Mouse (Mus musculus): ENCODE measurements at regions not wholly inside any gene's neighbourhood (a gene's known extent, or its start where the extent isn't known, plus 50 kb on each side); places are given as distances from the start of the nearest gene placed in this dataset.

GRCm38 (mm10) chr2:172690196-172690595, 140.8 kb downstream of the Tfap2c start:
- TF ChIP-seq CTCF (IDR thresholded peaks at IDR 0.05; ENCODE audit: borderline replicate concordance, control insufficient read depth, extremely low read depth, insufficient read depth, low read length, poor library complexity) (no peak), POLR2A (IDR thresholded peaks at IDR 0.05; ENCODE audit: control insufficient read depth, extremely low read depth, insufficient read depth, low read length, poor library complexity) (no peak)
